Mouse (Mus musculus) granulocyte monocyte progenitor cell, adult 5-6 weeks (primary cell): ENCODE results near the gene Cmah. TPM values are rescaled to one million over a fixed set of nuclear protein-coding genes. Genes with fewer than 3 reads are reported as not detected.
A peak's percentile ranks its signal among the peaks of the same experiment; 100 is the strongest.

Source experiments
- ATAC-seq: replicated peaks from 2 replicates; pipeline ENCODE4 v1.8.0; 2016; ENCODE audit warnings: mild to moderate bottlenecking, moderate TSS enrichment, inconsistent platforms; ENCODE audit not compliant: poor library complexity, severe bottlenecking
- total RNA-seq, 2 experiments: library from RNA; stranded (forward) in 1 of 2; stranded (reverse) in 1 of 2; fragments of 200-712, 200-1000 nt in 1 of 2; fragments of >200 nt in 1 of 2; fragmentation: Nextera tagmentation in 1 of 2; gene quantifications; 2 replicates each; pipeline ENCODE4 v1.2.3; 2014 to 2017

Gene Cmah
- total RNA-seq, 2 experiments from 2014 or later, result 0.95 to 1.5 TPM

DNA sequence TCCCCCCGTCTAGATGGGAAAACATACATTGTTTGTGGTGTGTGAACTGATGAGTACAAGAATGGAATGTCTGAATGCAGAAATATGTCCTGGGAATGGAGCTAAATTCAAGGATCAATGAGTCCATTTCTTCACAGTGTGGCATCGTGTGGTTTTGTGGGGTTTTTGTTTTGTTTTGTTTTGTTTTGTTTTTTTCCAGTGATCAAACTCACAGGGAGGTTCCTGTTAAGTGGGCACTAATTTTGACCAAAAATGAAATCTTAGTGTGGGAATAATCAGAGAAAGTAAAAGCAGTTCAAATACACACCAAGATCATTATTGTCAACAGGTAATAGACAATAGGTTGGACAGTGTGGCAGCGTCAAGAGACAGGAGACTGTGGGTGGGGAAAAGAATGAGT is 174.7 kb downstream of the Cmah start:
- no peak for ATAC-seq

- ATAC-seq, result no peak
Observed at GRCm38 (mm10) chr13:24505812-24506211, 178.6 kb downstream of the Cmah start.

- no peak for ATAC-seq
Observed at GRCm38 (mm10) chr13:24507156-24507555, 180.0 kb downstream of the Cmah start.

- ATAC-seq, result peak; percentile 57
Observed at GRCm38 (mm10) chr13:24508917-24509316, 181.7 kb downstream of the Cmah start.

GRCm38 (mm10) chr13:24511367-24511766 is 184.2 kb downstream of the Cmah start:
- ATAC-seq, result peak; percentile 34; the same call in 1 of the 2 replicates

DNA sequence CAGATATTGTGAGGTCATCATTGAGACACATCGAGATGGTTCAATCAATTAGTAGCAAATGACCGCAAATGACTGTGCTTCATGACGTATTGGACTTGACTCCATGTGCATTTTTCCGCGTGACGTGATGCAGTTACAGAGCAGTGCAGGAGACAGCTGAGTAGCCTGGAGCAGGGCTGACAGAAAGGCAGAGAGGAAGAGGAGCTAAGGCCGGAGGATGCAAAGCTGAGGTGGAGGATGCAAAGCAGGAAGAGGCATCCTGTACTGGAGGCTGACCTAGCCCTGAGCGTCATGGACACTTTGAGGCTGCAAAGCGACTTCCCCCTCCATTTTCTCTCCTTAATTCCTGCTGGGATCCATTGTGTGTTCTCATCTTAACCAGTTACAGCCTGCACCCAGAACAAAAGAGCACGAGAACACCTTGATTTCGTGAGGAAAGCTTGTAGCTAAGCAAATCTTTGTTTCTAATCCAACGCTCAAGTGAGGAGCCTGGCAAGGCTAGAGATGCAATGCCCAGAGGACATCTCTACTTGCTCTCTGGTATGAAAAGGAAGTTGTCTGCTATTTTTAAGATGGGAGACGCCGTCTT is 184.8 kb downstream of the Cmah start:
- no peak for ATAC-seq

- no peak for ATAC-seq
Observed at GRCm38 (mm10) chr13:24513717-24514116, 186.5 kb downstream of the Cmah start.

DNA sequence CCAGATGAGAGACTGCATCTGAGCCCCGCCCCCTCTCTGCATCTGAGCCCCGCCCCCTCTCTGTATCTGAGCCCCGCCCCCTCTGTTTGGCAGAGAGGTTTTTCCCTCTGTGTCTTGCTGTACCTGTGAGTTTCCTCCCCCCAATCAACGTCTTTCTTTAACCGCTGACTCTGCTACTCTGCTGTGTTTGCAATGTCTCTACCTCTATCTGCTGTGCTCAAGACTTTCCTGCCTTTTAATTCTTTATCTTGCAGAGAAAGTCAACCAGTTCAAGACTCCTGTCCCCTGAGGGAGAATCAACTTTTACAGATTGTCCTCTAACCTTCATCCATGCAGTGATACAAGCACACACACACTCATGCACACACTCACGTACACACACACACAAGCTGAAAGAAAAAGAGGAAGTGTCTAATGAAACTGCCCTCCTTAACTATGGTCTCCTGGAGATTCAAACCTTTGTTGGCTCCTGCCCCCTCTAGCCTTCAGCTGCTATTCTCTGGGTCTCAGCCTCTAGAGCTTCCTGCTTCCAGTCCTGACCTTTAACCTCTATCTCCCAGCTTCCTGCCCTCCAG is 188.0 kb downstream of the Cmah start:
- ATAC-seq, result peak; percentile 70

DNA sequence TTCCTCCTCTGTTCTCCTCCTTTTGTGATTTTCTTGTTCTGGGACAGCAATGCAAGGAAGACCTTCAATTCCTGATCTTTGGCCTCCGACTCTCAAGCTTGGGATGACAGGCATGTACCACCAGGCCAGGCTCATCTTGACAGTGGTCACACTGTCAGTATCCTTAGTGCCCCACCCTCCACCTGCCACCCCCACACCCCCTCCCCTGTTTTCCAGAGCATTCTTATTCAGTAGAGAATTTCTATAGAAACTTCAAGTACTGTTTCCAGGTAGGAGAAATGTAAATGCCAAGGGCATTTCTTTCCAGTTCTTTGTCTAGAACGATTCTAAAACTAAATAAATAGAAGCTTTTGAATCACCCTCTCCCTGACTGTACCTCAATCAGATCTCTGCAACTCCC is 190.6 kb downstream of the Cmah start:
- no peak for ATAC-seq

DNA sequence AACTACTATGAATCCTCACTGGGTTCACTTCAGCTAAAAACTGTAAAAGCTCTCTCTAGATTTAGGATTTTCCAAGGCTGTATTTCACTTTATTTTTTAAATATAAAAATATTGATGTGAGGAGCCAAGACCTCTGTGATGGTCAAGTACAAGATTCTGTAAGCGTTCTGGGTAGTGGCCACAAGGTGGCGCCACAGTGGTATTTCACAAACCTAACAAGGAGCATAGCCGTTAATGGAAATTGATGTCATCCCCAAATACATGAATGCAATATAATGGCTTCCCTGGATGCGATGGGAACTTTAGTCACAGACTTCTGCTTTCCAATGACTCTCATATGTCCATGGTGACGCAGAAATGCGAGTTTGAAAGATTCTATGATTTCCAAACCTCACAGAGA is 191.7 kb downstream of the Cmah start:
- peak; percentile 36 for ATAC-seq

- ATAC-seq, result no peak
Observed at GRCm38 (mm10) chr13:24519976-24520647, 192.9 kb downstream of the Cmah start.

DNA sequence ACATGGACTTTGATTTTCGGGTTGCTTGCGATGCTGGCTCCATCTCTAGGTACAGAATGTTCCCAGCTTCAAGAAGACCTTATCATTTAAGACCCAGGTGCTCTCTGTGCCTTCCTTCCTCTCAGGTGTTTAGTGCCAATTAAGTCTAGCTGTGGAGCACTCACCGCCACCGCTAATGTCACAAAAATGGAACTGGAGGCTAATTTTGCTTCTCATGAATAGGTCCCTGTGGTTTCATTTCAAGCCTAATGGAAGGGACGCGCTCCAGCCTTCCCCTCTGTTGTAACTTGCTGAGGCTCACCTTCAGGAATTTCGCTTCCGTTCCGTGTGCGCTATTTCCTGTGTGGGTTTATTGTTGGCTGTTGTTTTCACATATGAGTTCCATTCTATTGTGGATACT is 193.6 kb downstream of the Cmah start:
- ATAC-seq, result no peak

DNA sequence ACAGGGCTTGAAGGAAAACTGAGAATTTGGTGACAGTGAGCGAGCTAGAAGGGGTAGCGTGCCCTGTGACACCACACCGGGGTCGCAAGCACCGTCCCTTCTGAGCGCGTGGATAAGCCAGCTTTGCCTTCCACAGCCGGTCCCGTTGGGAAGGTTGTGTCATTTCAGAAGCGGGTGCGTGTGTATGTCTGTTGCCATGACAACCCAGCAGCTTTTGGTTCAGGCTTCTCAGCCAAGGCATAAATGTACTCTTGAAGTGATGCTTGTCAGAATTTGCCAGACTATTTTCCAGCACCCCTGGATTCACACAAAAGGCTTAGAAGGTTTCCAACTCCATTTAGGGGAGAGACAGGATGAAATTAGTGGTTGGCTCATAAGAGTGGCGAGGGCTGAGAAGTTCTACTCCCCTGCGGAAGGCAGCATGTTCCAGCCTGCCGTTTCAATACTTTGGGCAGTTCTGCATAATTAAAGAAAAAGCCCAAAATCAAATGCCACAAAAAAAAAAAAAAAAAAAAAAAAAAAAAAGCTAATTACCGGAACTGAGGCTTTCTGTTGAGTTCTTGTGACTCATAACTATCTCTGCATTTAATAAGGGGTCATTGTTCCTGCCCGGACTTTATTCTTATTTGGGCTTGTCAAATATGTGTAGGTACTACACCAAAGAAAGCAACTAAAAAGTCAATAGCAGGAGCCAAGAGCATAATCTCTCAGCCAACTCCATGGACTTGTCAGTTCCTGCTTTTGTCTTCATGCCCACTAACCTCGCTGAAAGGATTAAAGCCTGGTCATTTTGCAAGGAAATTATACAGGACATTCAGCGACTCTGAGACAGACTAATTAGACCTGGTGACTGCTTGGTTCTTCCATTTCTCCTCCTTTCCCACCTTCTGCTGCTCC is 194.5 kb downstream of the Cmah start:
- ATAC-seq, result peak; percentile 31; the same call in 1 of the 2 replicates

GRCm38 (mm10) chr13:24522343-24522837 is 195.2 kb downstream of the Cmah start:
- ATAC-seq, result no peak

DNA sequence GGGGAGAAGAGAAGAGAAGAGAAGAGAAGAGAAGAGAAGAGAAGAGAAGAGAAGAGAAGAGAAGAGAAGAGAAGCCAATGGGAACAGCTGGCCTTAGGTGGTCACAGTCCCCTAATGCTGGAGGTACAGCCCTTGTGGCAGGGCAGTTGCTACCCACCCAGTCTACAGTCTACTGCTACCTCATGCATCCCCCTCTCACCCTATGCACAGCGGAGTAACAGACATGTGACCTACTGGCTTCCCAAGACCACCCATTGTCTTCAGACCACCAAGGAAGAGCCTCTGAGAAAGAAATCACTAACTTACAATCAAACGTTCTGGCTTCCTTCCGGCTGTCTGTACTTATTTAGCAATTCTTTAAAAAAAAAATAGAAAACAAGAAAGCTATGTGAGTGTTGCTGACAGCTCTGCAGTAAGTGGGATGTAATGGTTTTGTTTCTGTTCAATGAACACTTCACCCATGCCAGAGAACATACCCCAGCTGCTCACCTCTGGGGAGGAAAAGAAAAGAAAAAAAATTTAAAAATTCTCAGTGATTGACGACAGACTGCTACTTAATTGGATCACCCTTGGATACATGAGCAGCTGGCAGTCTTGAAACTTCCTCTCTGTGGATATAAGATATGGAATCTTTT is 196.5 kb downstream of the Cmah start:
- ATAC-seq, result no peak

GRCm38 (mm10) chr13:24524468-24524867 is 197.3 kb downstream of the Cmah start:
- peak; percentile 54 for ATAC-seq

DNA sequence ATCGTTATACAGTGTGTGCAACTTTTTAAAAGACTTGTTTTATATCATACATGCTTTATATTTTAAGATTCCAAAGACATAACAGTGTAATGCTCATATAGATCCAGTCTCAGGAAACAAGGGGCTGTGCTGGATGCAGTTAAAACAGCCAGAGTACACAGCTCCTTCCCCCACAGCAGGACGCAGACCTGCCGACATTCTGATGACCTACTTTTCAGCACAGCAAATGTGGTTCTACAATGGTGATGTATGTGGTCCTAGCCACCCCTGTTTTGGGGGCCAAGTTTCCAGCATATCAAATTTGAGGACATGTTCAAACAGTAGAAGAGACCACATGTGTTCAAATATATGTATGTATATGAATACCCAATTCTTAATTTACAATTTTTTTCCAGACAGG is 198.3 kb downstream of the Cmah start:
- no peak for ATAC-seq

DNA sequence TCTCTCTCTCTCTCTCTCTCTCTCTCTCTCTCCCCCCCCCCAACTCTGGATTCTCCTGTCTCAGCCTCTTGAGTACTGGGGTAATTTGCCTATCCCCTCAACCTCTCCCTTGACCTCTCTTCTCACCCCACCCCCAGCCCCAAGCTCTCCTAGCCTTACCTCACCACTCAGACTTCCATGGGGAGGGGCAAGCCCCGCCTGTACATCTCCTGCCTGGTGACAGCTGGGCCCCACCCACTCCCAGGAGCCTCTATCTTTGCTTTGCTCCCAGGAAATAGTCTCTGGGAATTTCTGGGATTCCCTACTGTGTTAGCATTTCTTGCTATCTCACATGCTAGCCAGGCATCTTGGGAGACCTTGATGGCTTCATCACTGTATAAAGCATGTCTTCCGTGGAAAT is 199.7 kb downstream of the Cmah start:
- ATAC-seq, result no peak
